Mouse (Mus musculus) hindlimb bud, embryonic 11.5 days (tissue): ENCODE measurements around the gene Setd1b.

Experiments
- DNase-seq: peaks from one replicate; pipeline ENCODE4 v3.0.0-alpha.2; 2012; ENCODE audit warnings: low read depth, low spot score; ENCODE audit errors: extremely low spot score

Gene Setd1b

GRCm38 (mm10) chr5:123142161-123143157 lies at the start of gene Setd1b:
Gene Setd1b (plus strand): TSS chr5:123142193.
- no peak for DNase-seq

DNA sequence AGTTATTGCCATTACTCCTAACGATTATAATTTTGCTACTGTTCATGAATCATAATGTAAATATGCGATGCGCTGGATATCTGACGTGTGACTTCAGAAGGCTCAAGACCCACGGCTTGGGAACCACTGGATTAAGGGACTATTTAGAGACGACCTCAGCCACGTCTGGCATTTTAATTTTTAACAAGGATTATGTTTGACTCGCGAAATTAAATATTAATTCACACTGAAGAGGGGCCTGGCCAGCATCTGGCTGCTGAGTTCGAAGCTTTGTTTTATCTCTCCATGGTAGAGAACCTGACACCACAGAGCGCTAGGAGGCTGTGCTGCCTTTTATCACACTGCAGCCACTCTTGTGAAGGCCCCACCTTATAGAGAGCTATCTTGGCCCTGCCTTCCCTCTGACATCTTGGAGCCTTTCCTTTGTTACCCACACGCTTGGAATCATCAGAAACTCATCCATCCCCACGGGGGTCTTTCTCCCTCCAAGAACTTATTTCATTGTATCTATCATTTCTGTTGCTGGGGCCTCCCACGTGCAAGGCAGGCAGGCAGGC lies 48.8 kb upstream of the Setd1b start:
- DNase-seq, result no peak

GRCm38 (mm10) chr5:123094238-123094991 lies 47.6 kb upstream of the Setd1b start:
- DNase-seq, result no peak

GRCm38 (mm10) chr5:123096299-123096698 lies 45.7 kb upstream of the Setd1b start:
- no peak for DNase-seq

DNA sequence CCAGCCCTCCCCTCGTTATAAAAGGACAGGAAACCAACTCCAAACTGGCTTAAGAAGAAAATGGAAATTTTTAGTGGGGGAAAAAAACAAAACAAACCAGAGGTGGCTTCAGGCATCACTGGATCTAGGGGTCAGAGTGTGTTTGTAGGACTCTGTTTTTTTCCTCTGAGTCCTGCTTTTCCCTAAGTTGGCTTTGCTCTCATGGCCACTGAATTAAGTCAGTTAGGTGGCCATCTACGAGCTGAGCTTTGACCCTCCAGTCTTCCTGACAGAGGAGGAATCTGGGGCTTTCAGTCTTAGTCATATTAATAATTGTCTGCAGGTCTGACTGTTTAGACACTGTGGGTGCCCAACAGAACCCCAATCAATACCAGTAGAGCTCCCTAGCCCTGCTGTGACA lies 43.5 kb upstream of the Setd1b start:
- no peak for DNase-seq

- DNase-seq, result no peak
These were observed 39.6 kb upstream of the Setd1b start for GRCm38 (mm10) chr5:123102376-123102775.

DNA sequence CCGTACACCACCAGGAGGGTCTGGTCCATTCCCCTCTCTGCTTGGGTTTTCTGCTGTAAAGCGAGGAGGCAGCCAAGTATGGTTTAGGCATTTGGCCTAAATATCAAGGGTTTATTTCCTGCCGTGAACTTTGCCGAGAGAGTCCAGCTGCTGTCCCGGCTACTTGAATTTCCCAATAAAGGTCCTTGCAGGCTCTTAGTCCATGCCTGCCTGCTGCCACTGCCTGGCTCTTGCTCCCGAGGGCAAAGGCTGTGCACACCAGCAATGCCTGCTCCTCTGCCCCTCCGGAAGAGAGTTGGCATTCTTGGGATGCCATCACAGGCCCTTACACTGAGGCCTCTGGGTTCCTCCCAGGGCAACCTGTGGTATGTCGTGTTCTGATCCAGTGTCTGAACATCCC lies 38.4 kb upstream of the Setd1b start:
- DNase-seq, result no peak

- DNase-seq, result no peak
These were observed 37.2 kb upstream of the Setd1b start for GRCm38 (mm10) chr5:123104769-123105168.

GRCm38 (mm10) chr5:123109452-123110203 lies 32.4 kb upstream of the Setd1b start:
- no peak for DNase-seq

GRCm38 (mm10) chr5:123110296-123110721 lies 31.7 kb upstream of the Setd1b start:
- no peak for DNase-seq

DNA sequence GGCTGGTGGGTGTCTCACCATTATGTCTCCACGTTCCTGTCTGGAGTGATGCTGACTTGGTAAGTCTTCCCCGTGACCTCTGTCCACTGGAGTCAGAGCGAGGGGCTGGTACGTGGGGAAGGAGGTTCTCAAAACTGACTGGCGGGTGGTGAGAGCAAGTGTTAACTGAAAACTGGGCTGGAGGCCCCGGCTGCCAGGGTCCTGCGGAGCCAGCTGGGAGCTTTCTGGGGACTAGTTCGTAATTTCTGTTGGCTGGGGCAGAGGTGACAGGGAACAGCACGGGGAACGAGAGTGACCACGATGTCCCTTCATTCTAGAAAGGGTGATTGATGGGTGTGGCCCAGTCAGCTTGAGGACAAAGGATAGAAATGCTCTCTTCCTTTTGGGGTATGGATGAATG lies 27.9 kb upstream of the Setd1b start:
- DNase-seq, result no peak

DNA sequence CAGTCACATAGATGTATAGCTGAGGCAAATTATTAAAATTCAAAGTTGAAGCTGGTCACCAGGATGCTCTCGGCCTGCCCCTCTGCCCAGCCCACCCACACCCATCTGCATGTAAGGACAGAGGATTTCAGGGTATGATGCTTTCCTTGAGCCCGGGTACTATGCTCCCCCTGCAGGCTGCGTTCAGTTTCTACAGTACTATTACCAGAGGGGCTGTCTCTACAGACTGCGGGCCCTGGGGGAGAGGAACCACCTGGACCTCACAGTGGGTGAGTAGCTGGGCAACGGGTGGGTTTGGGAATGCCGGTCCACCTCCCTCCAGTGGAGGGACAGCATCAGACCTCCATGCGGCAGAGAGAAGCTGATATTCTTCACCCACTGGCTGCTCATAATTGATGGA lies 27.1 kb upstream of the Setd1b start:
- no peak for DNase-seq

- no peak for DNase-seq
These were observed 25.9 kb upstream of the Setd1b start for GRCm38 (mm10) chr5:123116080-123116479.

DNA sequence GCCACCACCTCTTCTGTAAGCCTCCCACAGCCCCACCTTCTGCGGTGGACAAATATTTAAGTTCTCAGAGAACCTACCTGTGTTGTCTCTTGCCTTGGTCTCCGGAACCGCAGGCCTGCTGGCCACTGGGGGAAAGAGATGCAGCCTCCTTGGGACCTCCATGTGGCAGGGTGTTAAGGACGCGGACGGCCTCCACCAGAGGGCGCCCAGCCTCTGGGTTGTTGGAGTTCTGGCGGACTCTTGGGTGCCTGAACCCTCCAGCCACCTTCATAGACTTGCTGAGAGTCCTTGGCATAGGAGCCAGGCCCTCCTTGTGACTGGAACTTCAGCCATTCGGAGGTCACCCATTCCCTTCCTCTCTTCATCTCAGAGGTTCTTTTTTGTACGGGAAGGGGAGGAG lies 24.7 kb upstream of the Setd1b start:
- DNase-seq, result no peak

DNA sequence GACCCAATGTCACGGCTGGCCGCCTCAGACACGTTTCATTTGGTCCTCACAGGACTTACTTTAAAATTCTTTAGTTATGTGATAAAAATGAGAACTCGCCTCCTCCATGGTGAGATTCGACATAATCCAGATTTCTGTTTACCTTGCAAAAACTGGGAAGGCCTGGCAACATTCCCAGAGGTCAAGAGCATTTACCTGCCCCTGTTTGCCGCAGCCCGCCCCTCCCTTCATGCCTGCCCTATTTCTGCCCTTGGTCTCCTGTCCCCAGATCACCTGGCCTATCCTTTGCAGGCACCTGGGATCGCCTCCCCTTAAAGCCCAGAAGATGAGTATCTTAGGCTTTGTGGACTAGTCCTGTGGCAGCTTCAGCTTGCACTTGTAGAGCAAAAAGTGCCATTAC lies 24.2 kb upstream of the Setd1b start:
- no peak for DNase-seq

- no peak for DNase-seq
These were observed 23.2 kb upstream of the Setd1b start for GRCm38 (mm10) chr5:123118826-123119225.

DNA sequence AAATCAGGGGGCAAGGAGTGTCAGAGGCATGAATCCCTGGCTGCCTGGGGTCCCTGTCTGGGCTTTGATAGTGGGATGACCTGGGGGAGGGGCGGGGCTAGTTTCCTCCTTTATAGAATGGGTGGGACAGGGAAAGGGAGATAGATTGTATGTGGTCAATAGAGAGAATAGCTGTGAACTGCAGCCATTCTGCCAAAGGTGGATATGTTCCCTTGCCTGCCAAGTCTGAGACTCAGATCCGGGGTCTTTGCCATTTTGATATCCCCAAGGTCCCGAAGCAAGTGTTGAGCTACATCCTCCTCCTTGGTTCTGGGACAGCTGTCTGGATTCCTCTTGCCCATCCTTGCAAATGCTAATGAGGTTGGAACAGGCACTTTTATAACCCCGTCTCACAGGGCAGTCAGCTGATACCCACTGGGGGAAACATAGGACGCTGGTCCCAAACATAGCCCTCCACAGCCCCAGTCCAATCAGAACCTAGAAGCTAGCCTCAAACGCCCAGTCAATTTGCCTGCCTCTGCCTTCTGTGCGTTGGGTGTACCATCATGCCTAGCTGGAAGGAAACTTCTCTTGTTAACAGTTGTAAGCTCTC lies 21.3 kb upstream of the Setd1b start:
- DNase-seq, result no peak

GRCm38 (mm10) chr5:123122181-123122580 lies 19.8 kb upstream of the Setd1b start:
- no peak for DNase-seq

GRCm38 (mm10) chr5:123125105-123125504 lies 16.9 kb upstream of the Setd1b start:
- no peak for DNase-seq

GRCm38 (mm10) chr5:123125638-123126406 lies 16.2 kb upstream of the Setd1b start:
- no peak for DNase-seq
